Mouse (Mus musculus): ENCODE measurements around the gene Alg12.
A peak's percentile ranks its signal among the peaks of the same experiment; 100 is the strongest.

DNA sequence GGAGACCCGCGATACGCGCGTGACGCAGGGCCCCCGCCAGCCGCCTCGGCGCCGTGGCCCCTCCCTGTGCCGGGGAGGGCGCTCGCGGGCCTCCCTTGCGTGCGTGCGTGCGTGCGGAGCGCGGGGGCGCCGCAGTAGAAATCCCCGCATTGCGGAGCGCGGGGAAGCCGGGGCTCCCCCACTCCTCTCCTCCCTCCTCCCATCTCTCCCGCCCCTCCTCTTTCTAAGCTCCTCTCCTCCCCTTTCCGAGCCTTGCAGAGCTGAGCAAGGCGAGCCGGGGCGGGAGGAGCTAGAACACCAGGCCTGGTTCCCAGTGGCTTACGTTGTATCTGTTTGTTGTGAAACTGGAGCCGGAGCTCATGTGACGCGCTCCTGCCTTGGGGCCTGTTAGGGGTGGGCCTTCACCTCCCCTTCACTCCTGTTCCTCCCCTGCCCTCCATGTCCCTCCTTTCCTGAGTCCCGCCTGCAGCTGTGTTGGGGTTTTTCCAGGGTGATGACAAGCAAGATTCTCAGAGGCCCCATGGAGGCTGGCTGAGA is 44.6 kb upstream of the Alg12 start:
- no peak for TF ChIP-seq CTCF (conservative IDR thresholded peaks at IDR 0.05; ENCODE audit: insufficient read depth, insufficient read length, low read depth, low read length)
- TF ChIP-seq POLR2A (IDR thresholded peaks at IDR 0.05; ENCODE audit: low read depth, low read length) = peak; percentile 51

Data from kidney, adult 2 months (tissue).